Mouse (Mus musculus) retina, postnatal 1 day (tissue): ENCODE measurements at regions not wholly inside any gene's neighbourhood (a gene's known extent, or its start where the extent isn't known, plus 50 kb on each side); places are given as distances from the start of the nearest gene placed in this dataset.

Source experiments
- DNase-seq: peaks from one replicate; pipeline ENCODE4 v3.0.0-alpha.2; 2012

DNA sequence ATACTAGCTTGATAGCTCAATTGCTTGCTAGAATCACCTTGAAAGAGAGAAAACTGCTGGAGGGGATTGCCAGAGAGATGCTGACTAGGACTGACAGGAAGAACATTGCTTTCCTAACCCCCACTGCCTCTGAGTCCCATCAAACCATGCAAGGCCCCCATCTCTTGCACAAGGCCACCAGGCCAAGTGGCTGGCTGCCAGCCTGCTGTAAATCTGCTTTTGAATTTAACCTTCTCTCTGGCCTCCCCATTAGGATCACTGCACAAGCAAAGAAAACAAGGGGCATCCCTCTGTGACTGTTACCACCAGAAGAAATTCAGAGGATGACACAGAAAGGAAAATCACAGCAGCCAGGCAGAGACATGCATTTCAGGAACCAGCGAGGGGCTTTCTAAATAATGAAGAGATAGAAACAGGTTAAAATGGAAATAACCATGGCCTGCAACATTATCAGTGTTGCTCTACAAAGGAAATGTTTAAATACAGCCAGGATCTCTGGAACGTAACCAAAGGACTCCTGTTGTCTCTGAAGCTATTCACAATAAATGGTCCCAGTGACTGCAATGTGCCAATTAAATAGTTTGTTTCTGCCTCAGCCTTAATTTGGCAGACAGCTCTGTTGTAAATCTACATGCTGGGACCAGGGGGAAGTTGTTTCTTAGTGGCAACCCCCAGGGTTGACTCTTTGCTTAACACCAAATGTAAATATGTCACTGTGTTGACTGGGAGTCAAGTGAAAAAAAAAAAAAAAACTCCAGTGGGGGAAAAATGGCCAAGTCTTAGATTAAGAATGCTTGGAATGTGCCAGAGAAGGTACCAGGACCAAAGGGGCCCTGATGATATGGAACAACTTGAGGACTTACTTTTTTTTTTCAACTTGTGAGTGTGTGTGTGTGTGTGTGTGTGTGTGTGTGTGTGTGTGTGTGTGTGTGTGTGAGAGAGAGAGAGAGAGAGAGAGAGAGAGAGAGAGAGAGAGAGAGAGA, 233.9 kb upstream of the Epha4 start:
- DNase-seq, result peak; percentile 29

DNA sequence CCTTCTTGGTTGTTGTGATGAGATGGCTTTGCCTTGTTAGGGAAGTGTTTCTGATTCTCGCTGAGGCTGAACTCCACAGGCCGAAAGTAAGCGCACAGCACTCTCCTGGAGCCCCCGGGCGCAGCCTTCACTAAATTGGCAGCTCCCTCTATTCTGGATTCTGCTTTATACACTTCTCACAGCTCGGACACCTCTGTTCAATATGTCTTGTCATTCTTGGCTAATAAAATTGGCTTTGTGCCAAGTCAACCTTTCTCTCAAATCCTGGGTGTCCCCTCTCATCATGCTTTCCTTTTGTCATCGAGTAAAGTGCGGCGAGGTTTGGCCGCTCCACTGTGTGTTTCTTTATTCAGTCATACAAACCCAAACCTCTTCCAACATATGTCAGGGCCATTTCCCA, 217.2 kb upstream of the Epha4 start:
- DNase-seq, result no peak

DNA sequence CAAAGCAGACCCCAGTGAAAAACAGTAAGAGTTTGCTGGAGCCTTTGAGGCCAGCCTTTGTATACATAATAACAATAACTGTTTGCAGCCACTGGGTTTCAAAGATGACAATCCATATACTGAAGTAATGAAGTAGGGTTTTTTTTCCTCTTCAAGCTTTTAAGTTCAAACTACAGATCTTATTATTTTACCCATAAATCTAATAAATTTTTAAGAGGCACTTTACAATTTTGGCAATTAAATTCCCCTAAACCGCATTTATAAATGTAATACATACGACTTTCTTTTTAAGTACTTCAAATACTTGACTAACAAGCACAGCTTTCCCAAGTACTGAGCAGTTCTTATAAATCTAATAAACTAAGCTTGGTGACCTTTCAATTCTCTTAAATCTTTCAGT, 212.7 kb upstream of the Epha4 start:
- no peak for DNase-seq

DNA sequence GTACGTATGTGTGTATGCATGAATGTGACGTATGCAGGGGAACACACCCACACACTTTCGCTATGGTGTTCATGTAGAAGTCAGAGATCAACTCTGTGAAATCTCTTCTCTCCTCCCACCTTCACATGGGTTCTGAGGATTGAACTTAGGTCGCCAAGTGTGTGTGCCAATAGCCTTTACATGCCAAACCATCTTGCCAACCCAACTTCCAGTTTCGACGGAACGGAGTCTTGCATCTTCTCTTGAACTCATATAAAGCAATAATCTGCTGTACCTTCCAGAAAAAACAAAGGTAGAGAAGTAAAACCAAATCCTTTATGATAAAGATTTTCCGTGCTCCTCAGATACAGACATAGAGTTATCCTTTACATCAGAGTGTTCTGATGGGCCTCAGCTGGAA, 208.4 kb upstream of the Epha4 start:
- DNase-seq, result no peak

DNA sequence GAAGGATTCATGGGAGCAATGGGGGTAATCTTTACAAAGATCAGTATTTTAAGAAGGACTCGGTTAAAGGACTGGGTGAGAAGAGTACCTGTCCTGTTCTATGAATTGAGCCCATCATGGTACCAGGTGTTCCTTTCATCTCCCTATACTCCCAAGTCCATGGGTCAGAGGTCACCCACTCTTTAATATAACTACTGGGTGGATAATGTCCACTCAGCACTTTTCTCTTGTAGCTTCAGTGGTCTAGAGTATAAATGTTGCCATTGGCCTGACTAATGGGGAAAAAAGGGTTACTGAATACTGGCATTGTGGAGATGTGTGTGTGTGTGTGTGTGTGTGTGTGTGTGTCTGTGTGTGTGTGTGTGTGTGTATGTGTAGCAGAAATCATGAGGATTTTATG, 206.0 kb upstream of the Epha4 start:
- DNase-seq, result no peak

DNA sequence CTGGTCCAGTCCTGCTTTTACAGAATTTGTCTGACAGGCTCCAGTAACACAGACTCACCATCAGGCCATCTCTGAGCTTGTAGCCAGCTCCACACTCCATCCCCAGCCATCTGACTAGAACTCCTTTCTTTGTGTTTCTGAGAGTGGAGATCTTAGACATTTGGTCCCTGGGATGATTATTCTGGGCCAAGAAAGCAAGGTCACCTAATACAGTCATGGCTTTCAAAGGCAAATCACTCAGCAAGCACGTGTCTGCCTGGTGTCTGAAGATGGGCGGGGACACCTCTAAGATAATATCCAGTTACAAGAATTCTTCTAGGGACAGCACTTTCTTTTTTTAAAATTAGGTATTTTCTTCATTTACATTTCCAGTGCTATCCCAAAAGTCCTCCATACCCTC, 198.1 kb upstream of the Epha4 start:
- no peak for DNase-seq

DNA sequence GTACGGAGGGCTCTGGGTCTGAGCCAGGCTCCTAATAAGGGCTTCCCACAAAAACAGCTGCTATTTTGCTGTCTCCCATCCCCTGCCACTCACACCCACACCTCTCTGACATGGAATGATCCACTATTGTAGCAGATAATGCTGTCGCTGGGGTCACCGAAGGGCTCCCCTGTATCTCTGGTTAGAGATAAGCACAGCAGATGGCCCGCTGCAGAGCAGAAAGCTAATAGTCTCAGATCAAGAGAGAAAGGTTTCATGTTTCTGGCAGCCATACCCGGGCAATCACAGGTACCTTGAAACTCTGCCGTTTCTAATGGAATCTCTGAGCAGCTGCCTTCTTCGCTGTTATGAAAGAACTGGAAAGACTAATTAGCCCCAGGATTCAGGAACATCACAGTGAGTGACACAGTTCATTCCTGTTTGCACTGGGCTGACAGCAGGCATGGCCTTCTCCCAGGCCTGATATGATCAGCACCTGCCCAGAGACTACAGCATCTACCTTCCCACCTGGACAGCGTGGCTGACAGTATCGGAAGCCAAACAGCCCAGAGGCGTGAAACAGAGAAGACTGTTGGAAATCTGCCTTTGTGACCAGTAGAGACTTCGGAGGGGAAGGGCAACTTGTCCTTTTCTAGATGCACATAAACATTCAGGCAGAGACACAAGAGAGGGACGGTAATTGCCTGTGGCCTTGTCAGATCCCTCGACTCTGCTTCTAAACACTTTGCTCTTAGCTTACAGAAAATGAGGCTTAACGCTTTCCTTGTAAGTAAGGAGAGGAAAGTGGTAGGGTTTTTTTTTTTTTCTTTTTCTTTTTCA, 193.5 kb upstream of the Epha4 start:
- peak; percentile 24 for DNase-seq

DNA sequence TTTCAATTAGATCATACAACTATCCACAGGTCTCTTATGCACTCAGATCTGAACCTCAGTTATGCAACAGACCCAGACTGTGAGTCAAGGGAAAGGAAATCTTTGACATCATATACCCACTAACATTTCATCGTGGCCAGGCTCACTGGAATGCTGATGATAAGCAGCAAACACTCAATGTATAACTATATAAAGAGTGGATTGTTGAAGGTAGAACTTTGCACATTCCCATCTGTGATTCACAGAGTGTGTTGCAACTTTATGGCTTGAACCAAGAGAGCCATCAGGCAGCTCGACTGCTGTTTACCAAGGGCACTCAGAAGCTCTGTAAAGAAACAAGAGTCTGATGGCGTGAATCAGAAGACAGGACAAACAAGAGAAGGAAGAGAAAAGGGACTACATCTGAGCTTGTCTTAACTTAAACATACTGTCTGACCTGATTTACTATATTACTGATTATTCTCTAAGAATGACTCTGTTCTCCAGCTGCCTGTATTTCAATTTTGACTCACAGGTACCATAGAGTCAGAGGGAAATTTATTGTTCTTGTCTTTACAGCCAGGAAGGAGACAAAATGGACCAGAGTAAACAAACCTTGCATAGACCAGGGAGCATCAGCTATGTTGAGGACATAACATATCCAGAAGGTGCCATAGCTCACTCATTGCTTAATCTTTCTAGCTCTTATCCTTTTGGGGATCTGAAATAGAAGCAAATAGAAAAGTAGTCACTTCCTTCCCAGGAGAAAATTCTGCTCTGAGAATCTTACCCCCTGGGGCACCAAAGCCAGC, 180.5 kb upstream of the Epha4 start:
- no peak for DNase-seq

DNA sequence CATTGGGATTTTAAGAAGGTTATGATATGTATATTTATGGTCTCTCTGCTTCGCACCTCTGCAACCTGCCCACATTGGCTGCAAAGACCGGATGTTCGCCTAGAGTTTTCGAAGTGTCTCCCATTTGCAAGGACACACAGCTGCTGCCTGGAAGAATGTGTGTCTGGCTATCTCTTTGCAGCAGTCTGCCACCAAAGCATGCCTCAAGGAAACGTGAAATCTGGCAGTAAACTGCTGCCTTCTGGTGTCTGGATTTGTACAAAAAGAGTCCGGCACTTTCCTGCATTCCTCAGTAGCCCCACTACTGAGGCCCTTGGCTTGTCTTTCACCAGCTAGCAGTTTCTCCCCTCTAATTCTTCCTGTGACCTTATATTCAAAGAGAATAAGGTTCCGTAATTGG, 148.5 kb upstream of the Epha4 start:
- DNase-seq, result no peak

DNA sequence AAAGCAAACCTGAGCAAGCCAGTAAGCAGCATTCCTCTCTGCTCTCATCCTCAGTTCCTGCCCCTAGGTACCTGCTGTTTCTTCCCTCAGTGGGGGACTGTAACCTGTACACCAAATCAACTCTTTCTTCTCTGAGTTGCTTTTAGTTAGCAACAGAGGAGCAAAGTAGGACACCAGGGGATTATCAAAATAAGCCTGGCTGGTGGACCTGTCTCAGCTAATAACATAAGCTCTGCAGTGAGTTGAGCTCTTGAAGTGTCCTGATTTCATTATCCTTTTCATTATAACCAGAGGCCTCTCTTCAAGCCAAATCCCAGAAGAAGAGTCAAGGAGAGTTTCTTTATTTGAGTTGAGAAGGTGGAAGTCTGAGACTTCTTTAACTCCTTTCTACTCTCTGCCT, 145.5 kb upstream of the Epha4 start:
- DNase-seq, result peak; percentile 75

DNA sequence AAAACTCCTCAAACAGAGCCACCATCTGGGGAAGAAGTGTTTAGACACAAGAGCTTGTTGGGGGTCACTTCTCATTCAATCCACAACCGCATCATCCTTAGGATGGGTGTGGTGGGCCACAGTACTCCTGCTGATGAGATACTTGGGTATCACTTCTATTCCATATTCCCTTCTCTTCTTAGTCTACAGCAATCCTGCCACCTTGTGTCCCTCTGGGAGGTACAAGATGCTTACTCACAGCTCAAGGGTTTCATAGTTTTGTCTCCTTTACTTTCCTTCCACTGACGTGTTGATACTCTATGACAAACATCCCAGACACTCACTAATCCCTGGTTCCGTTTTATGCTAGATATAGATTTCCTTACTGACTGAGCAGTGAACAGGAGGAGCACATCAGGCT, 122.1 kb upstream of the Epha4 start:
- no peak for DNase-seq

DNA sequence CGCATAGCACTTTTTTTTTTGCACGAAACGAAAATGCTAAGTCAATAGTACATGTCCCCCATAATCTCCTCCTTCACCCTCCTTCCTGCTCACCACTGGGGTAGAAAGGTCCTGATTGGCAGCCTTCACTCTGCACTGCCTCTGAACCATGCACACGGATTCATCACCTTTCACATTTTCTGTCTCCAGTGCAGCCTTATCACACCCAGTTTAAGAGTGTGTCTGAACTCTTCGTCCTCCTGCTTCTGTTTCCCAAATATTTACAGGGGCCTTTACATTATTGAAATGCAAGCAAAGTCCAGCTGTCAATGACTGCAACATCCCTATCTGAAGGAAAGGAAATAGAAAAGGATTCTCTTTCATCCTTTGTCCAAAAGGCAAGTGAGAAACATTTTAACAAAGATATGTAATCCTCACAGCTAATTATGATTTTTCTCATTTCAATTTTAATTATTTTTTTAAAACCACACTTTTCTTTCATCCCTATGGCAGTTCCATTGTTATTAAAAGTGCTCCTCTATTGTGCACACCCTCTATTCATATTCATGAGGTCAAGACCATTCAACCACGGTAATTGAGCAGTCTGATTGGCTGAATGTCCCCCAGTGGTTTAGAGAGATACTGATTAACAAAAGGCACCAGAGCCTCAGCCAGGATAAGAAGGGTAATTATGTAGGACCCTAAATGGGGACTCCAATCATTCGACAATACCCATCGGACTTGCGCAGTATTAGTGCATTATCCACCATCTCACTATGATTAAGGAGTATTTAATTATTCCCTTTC, 114.8 kb upstream of the Epha4 start:
- peak; percentile 90 for DNase-seq

DNA sequence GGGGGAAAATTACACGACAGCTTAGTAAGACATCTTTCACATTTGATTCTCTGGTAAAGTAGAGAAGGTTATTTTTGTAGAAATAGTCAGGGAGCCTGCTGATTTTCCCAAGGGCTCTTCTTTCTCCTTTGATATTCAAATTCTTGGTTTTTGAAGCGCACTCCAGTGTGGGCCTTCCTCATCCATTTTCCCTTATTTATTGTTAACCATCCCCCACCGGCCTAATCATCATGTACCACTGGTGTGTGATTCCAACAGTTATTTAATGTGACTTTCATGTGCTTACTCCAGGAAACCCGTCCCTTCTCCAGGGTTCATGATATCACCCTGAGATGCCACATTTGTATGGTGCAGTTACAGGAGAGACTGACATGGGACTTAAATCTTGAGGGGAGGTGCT, 114.0 kb upstream of the Epha4 start:
- no peak for DNase-seq

DNA sequence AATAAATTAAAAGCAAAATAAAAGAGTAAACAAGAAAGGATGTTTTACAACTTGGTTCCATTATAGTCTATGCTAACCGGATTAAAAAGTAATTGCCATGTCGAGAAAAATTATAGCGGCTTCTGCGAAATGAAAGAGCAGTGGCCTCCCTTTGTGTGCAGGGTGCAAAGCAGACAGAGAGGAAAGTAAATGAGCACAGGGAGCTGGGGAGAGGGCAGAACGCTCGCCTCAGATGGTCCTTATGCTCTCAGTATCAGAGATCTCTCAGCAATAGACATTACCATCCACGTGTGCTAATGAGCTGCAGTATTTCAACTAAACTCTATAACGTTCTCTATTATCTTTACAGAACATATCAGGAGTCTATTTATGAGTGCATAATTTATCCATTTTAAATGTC, 102.6 kb upstream of the Epha4 start:
- no peak for DNase-seq

DNA sequence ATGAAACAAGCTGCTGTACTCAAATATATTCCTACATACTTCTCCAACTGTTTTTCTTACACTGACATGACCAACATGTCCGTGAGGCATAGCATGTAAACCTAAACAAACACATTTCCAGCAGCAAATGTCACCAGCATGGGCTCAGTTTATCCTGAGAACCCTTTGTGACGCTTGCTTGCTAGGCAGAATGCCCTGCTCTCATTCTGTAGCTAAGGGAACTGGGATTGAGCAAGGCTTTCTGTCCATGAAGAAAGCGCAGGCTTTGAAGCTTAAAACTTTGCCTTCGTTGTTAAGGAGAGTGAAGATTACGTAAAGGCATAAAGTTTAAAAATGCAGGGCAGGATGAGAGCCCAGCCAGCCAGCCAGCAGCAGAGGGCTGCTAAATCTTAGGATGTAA, 85.6 kb upstream of the Epha4 start:
- no peak for DNase-seq

DNA sequence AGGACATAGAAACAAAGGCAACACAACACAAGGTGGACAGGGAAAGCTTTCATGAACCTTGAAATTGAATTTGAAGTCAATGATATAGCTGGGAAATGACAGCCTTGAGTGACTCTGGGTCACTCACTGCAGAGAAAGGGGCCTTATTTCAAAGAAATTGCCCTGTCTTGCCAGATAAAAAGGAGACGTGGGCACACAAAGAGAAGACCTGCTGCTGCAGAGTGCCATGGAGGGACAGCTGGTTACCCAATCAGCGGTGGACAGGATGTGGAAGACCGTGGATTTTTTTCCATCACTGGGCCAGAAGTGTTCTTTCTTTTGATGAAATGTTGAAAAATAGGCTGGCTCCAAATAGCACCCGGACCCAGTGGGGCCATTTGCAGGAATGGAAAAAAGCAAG, 77.8 kb upstream of the Epha4 start:
- DNase-seq, result no peak

DNA sequence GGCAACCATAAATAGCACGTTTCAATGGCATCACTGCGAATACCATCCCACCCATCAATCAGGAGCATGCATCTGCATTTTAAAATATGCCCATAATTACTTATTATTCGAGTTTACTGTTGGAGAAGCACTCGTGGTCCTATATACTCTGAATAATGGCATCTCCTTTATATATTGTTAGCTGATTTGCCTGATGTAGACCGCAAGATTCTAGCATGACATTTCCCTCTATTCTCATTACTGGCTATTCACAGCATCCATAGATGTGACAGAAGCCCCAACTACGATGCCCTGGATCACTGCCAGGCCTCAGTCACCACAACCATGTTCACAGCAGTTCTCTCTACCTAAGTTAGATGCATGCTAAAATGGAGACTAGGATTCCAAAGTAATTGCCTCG, 77.4 kb upstream of the Epha4 start:
- DNase-seq, result no peak

DNA sequence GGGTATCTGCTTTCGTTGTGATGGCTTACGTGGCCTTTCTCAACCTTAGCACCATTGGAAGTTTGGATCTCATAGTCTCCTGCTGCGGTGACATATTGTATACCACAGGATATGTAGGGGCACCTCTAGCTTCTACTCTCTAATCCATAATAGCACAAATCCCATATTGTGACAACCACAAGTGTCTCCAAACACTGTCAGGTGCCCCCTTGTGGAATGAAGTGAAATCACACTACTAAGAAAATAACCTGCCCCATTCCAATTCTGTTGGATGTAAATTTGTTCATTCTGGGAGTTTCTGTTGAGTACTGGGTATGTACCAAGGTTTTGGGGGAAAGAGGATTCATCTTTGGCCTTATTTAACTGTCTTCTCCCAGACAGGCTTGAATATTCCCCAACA, 74.5 kb upstream of the Epha4 start:
- DNase-seq, result peak; percentile 5

DNA sequence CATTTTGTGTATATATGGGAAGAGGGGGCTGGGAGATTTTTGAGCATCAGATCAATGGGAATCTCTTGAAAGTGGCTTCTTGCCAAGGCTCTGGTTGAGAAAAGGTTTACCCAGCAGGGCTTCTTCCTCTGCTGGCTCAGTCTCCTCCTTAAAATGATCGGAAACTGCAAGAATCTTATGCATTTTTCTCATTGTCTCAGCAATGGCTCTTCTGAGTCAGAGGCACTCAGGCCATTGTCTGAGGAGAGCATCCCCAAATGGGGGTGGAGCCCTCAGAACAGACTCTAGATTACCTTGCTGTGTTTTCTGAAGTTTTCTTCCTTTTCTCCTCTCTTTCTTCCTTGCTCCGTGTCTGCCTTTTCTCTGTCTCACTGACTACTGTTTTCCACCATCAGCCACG, 70.6 kb upstream of the Epha4 start:
- DNase-seq, result no peak

DNA sequence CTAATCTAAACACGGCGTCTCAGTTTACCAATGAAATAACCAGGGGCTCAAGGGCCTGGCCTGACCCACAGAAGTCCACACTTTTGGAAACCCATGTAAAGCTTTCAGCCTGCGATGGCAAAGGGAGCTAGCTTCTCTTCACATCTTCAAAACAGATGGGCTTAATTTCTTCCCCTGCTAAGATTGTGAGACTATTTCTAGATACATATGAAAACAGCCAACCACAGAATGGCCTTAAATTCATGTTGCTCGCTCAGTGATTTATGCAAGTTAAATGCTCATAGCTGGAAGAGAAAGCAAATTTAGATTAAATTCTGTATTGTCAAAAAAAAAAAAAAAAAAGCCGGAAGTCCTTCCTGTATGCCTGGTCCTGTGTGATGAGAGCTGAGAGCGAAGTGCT, 53.2 kb upstream of the Epha4 start:
- no peak for DNase-seq

DNA sequence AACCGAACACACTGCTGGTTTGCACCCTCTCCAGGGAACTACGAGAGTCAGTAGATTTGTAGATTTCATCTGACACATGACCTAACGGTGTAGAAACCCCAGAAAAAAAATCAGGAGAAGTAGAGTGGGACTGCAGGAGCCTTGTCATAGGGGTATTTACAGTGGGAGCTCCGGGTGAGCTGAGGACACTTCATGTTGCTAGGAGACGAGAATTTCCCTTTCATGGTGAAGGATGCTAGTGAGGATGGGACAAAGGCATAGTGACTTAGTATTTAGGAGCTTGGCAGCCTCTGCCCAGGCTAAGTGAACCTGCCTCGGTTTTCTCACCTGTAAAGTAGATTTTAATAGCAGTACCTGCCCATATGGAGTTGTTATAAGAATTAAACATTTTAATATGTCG, 52.8 kb upstream of the Epha4 start:
- DNase-seq, result no peak
